14 mouse cellular contexts compared by ENCODE assay signal in genomic region chr11:33860905-33861582, GRCm38 (mm10).
DNase-seq lines count a peak whose midpoint lies in the region; ATAC-seq and TF ChIP-seq lines count a peak whose summit lies in the region.
"Had no signal": no experiment of that assay in that cellular context is flagged by ENCODE, and none has a peak within 500 bp of the region (broad histone marks: within the 10 kb centered on the region; RNA-seq: fewer than 3 reads in every experiment).

No protein-coding gene starts in this region.

- no peak overlapping the region for H3K4me2 ChIP-seq in heart, embryonic 11.5 days
- no peak overlapping the region for H3K4me2 ChIP-seq in heart, embryonic 14.5 days (ENCODE audit: low read length)
- no peak overlapping the region for H3K4me2 ChIP-seq in stomach, postnatal 0 days (replicated peaks; ENCODE audit: low read depth)
- H3K4me2 ChIP-seq in midbrain, embryonic 15.5 days = no peak overlapping the region
- H3K4me2 ChIP-seq: limb, embryonic 13.5 days; lung, embryonic 15.5 days; midbrain, embryonic 12.5 days had no signal

- H3K4me3 ChIP-seq in heart, embryonic 10.5 days = no peak overlapping the region
- H3K4me3 ChIP-seq in heart, embryonic 11.5 days (ENCODE audit: low read depth, low read length) = no peak overlapping the region
- no peak overlapping the region for H3K4me3 ChIP-seq in heart, embryonic 14.5 days (ENCODE audit: control insufficient read depth in 1 of 2, insufficient read depth in 1 of 2, low read depth in 1 of 2, low read length in 2 of 2)
- no peak overlapping the region for H3K4me3 ChIP-seq in stomach, postnatal 0 days (ENCODE audit: low read depth, low read length)
- no peak overlapping the region for H3K4me3 ChIP-seq in midbrain, embryonic 15.5 days
- H3K4me3 ChIP-seq: limb, embryonic 13.5 days; lung, embryonic 15.5 days; midbrain, embryonic 12.5 days had no signal

- no peak for TF ChIP-seq EP300 in stomach, postnatal 0 days (optimal IDR thresholded peaks at IDR 0.05)

- H3K4me1 ChIP-seq in heart, embryonic 10.5 days = peaks cover 7% of the 10 kb centered on the region; the same call in 1 of the 2 replicates
- H3K4me1 ChIP-seq in heart, embryonic 11.5 days (ENCODE audit: control insufficient read depth, insufficient read depth, low read length) = no peaks in the 10 kb centered on the region; the same call in 1 of the 2 replicates
- H3K4me1 ChIP-seq in heart, embryonic 14.5 days (ENCODE audit: control insufficient read depth in 2 of 2, insufficient read depth in 2 of 2, low read length in 2 of 2) = 0 out of 4 replicates have a peak, but pooled peaks cover 0 to 2% of the 10 kb centered on the region in 2 experiments
- no peaks in the 10 kb centered on the region for H3K4me1 ChIP-seq in stomach, postnatal 0 days (replicated peaks; ENCODE audit: control insufficient read depth, insufficient read depth)
- no peaks in the 10 kb centered on the region for H3K4me1 ChIP-seq in midbrain, embryonic 15.5 days
- H3K4me1 ChIP-seq: limb, embryonic 13.5 days; lung, embryonic 15.5 days; midbrain, embryonic 12.5 days had no signal

- H3K27ac ChIP-seq in heart, embryonic 10.5 days = peak overlapping the region; percentile 25; the same call in 1 of the 2 replicates
- no peak overlapping the region for H3K27ac ChIP-seq in heart, embryonic 11.5 days (ENCODE audit: low read depth, low read length)
- H3K27ac ChIP-seq in heart, embryonic 14.5 days (replicated peaks in 1 of 2; ENCODE audit: control insufficient read depth in 1 of 2, insufficient read depth in 1 of 2, low read depth in 2 of 2, low read length in 2 of 2) = peak overlapping the region; percentile 58 to 61
- H3K27ac ChIP-seq in stomach, postnatal 0 days (replicated peaks) = no peak overlapping the region
- no peak overlapping the region for H3K27ac ChIP-seq in midbrain, embryonic 15.5 days
- H3K27ac ChIP-seq: limb, embryonic 13.5 days; lung, embryonic 15.5 days; midbrain, embryonic 12.5 days had no signal

- no peak for TF ChIP-seq CTCF in stomach, postnatal 0 days (IDR thresholded peaks at IDR 0.05; ENCODE audit: low read depth)

- WGBS in heart, embryonic 10.5 days = 69% methylated on average over 4 of the region's 4 CpGs
- 71% methylated on average over 4 of the region's 4 CpGs for WGBS in heart, embryonic 11.5 days (ENCODE audit: insufficient replicate concordance)
- 66% methylated on average over 4 of the region's 4 CpGs for WGBS in heart, embryonic 14.5 days
- 55% methylated on average over 4 of the region's 4 CpGs for WGBS in stomach, postnatal 0 days
- 79% methylated on average over 4 of the region's 4 CpGs for WGBS in midbrain, embryonic 15.5 days

- H3K9ac ChIP-seq in heart, embryonic 11.5 days (ENCODE audit: low read depth, low read length) = no peak overlapping the region
- H3K9ac ChIP-seq in heart, embryonic 14.5 days (ENCODE audit: low read length) = no peak overlapping the region
- H3K9ac ChIP-seq in stomach, postnatal 0 days (ENCODE audit: low read length) = no peak overlapping the region
- H3K9ac ChIP-seq in midbrain, embryonic 15.5 days = no peak overlapping the region
- H3K9ac ChIP-seq: limb, embryonic 13.5 days; lung, embryonic 15.5 days; midbrain, embryonic 12.5 days had no signal

- no peaks in the 10 kb centered on the region for H3K36me3 ChIP-seq in heart, embryonic 10.5 days
- no peaks in the 10 kb centered on the region for H3K36me3 ChIP-seq in heart, embryonic 11.5 days (ENCODE audit: control insufficient read depth, insufficient read depth, low read length)
- H3K36me3 ChIP-seq in heart, embryonic 14.5 days (ENCODE audit: control insufficient read depth, insufficient read depth, low read length) = no peaks in the 10 kb centered on the region
- H3K36me3 ChIP-seq in stomach, postnatal 0 days (ENCODE audit: control insufficient read depth, insufficient read depth, low read length) = no peaks in the 10 kb centered on the region
- no peaks in the 10 kb centered on the region for H3K36me3 ChIP-seq in midbrain, embryonic 15.5 days (replicated peaks)
- H3K36me3 ChIP-seq: limb, embryonic 13.5 days; lung, embryonic 15.5 days; midbrain, embryonic 12.5 days had no signal

- no peaks in the 10 kb centered on the region for H3K9me3 ChIP-seq in heart, embryonic 10.5 days
- H3K9me3 ChIP-seq in heart, embryonic 11.5 days (replicated peaks; ENCODE audit: control insufficient read depth, low read length) = no peaks in the 10 kb centered on the region
- no peaks in the 10 kb centered on the region for H3K9me3 ChIP-seq in heart, embryonic 14.5 days (ENCODE audit: control insufficient read depth, low read length)
- H3K9me3 ChIP-seq in stomach, postnatal 0 days (ENCODE audit: control insufficient read depth, low read length) = no peaks in the 10 kb centered on the region
- H3K9me3 ChIP-seq in midbrain, embryonic 15.5 days = no peaks in the 10 kb centered on the region
- H3K9me3 ChIP-seq: limb, embryonic 13.5 days; lung, embryonic 15.5 days; midbrain, embryonic 12.5 days had no signal

- DNase-seq in heart, embryonic 10.5 days (ENCODE audit: low spot score) = peak; percentile 70
- peak; percentile 19 for DNase-seq in lung, postnatal 10 days
- no peak for DNase-seq in lung, adult 18-20 months
- no peak for DNase-seq in stomach, postnatal 0 days (ENCODE audit: low spot score)
- DNase-seq in gastrocnemius, postnatal 25 days = no peak
- DNase-seq: cerebellum, adult 11 months; kidney, postnatal 36 days; thymus, postnatal 4 days had no signal

- no peak for ATAC-seq in heart, embryonic 11.5 days (replicated peaks; ENCODE audit: insufficient number of reproducible peaks, low FRiP score, low TSS enrichment)
- 0 out of 2 replicates have a peak, but pooled peaks have one; percentile 21 for ATAC-seq in heart, embryonic 14.5 days (ENCODE audit: insufficient number of reproducible peaks, insufficient read depth, low FRiP score, low read depth)
- peak; percentile 51; the same call in 1 of the 2 replicates for ATAC-seq in stomach, postnatal 0 days (ENCODE audit: low FRiP score, low TSS enrichment)
- no peak for ATAC-seq in midbrain, embryonic 15.5 days (replicated peaks)

- peaks cover 10% of the 10 kb centered on the region; the same call in 1 of the 2 replicates for H3K27me3 ChIP-seq in heart, embryonic 10.5 days (ENCODE audit: insufficient read depth, poor library complexity, severe bottlenecking)
- H3K27me3 ChIP-seq in heart, embryonic 11.5 days (ENCODE audit: control insufficient read depth, insufficient read depth, low read length) = no peaks in the 10 kb centered on the region
- no peaks in the 10 kb centered on the region for H3K27me3 ChIP-seq in heart, embryonic 14.5 days (ENCODE audit: control insufficient read depth, insufficient read depth, low read length)
- no peaks in the 10 kb centered on the region for H3K27me3 ChIP-seq in stomach, postnatal 0 days (ENCODE audit: control insufficient read depth, insufficient read depth, low read length)
- no peaks in the 10 kb centered on the region for H3K27me3 ChIP-seq in midbrain, embryonic 15.5 days (replicated peaks)
- H3K27me3 ChIP-seq: lung, embryonic 15.5 days; midbrain, embryonic 12.5 days had no signal

Comparison
In these comparisons a context has a peak if more than half of its experiments do, and no peak if none do; other contexts are left out.
1. DNase-seq: peak in heart, embryonic 10.5 days (single experiment) and lung, postnatal 10 days (single experiment); none in lung, adult 18-20 months (0 of 2), stomach, postnatal 0 days (single experiment) and gastrocnemius, postnatal 25 days (single experiment).
2. H3K27ac ChIP-seq: peak in heart, embryonic 10.5 days (single experiment) and heart, embryonic 14.5 days (2 of 2); none in heart, embryonic 11.5 days (single experiment), stomach, postnatal 0 days (single experiment) and midbrain, embryonic 15.5 days (single experiment).
3. ATAC-seq: peak in heart, embryonic 14.5 days (single experiment) and stomach, postnatal 0 days (single experiment); none in heart, embryonic 11.5 days (single experiment) and midbrain, embryonic 15.5 days (single experiment).